Mouse (Mus musculus): Measurements from ENCODE around the gene Phb2.
"Not testable (repeated sequence)": the region's sequence is repeated elsewhere in the genome, so short reads cannot be mapped to it uniquely, and the experiment has no call there.

The Phb2 gene

DNA sequence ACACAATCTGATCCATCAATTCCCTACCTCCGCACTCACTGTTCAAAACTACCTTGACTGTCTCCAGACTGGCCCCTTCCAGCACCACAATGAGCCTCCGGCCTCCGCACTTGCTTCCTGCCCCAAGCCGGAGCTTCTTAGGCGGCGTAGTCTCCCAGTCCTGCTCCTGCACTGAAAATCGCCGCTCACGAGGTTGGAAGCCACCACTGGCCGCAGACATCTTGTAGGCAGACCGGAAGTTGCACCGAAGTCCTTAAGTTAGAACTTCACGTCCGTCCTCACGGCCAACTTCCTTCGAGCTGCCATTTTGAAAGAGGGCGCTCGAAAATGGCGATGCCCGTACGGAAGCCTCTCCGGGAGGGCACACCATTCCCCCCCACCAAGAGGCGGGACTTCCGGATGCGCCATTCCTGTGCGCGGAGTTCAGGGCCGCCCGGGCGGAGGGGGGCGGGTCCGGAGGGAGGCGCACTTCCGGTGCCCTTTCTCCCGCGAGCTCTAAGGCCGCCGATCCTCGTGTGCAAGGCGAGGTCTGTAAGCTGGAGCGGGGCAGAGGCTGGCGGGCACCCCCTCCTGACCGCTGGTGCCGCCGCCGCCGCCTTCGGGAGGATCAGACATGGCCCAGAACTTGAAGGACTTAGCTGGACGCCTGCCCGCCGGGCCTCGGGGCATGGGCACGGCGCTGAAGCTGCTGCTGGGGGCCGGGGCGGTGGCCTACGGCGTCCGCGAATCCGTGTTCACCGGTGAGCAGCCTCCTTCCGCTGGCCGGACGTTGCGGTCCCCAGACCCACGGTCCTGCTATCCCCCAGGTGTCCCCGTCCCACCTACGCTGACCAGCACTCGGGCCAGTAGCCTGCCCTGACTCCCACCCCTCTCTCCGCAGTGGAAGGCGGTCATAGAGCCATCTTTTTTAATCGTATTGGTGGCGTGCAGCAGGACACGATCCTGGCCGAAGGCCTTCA lies at the start of gene Phb2, which contains the start of gene Emg1:
Phb2 (plus strand) TSS at position 513 of the 959 bp plus-strand sequence.
Emg1 (minus strand) TSS at position 355 of the 959 bp plus-strand sequence.
- DNase-seq, result peak; percentile 99

DNA sequence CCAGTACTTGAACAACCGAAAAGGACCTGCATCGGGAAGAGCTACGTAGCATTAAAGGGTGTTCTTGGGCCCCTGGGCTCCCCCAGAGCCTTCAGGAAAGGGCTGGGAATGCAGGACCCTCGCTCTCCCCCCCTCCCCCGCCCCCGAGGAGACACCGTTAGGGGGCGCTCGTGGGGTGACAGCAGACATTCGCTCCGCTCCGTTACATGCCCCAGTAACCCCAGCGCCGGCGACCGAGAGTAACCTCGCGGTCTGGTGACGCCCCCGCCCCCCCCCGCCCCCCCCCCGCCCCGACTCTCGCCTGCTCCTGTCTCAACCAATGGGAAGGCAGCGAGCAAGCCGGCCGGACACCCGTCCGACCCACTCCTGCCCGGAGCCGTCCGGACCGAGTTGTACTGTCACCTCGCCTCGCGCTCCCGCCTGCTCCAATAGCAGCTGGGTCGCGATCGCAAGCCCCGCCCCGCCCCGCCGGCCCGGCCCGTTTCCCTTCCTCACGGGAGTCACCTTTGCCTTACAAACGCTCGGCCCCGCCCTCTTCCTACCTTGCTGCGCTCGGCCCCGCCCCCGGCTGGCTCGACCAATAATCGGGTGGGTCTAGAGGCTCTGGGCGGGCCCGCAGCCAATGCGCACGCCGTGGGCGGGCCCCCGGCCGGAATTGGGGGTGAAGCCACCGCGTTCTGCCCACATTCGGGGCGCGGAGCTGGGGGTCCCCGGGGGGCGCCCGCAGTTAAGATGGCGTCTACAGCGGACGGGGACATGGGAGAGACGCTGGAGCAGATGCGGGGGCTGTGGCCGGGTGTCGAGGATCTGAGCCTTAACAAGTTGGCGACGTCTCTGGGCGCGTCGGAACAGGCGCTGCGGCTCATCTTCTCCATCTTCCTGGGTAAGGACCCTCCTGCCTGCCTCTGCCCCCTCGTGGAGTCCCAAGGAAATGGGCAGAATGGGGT lies 49.4 kb upstream of the Phb2 start, which contains the start of gene Lpcat3:
Lpcat3 (plus strand) TSS at position 551 of the 947 bp plus-strand sequence.
- DNase-seq, result peak; percentile 100

DNA sequence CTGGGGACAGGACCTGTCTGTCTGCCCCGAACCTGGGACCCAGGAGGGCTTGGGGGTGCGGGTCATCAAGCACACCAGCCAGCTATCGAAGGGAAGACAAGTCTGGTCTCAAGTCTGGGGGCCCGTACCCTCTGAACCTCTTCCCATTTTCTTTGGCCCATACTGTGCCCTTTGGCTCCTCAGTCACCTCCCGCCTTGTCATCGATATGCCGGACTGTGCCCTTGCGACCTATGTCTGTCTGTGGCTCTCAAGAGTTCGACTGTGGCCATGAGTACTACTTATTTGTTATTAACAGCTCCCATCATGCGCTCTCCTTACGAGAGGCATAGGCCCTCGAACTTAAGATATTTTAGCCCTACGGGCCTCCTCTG lies 48.7 kb upstream of the Phb2 start:
- no peak for DNase-seq

DNA sequence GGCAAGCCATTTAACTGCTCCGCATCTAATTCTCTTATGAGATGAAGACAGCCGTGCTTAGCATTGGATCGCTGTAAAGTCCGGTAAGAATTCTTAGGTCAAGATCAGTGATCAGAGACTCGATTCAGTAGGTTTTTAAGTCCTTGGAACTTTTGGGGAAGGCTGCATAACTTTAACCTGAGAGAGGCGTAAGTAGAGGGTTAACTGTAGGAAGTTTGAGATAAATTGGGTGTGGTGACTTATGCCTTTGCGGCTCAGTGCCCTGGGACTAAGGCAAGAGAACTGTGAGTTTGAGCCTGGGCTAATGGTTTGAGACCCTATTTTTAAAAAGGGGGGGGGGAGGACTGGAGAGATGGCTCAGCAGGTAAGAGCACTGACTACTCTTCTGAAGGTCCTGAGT lies 47.9 kb upstream of the Phb2 start:
- no peak for DNase-seq

DNA sequence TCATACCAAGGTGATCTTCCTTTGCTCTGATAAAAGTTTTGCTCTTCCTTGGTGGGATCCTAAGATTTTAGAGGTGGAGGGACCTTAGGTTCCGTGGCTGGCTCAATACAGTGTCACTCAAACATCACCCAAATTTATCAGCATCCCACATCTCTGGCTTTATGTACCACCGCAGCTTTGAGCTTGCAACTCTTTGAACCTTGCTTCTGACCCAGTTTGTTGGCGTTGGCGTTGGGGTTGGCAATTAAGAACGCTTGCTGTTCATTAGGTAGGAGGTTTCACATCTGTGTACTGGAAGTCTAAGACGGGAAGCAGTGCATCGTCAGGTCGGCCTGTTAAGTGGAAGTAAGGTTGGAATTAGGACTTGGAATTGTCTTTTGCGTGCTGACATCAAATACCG lies 47.1 kb upstream of the Phb2 start:
- peak; percentile 43 for DNase-seq

DNA sequence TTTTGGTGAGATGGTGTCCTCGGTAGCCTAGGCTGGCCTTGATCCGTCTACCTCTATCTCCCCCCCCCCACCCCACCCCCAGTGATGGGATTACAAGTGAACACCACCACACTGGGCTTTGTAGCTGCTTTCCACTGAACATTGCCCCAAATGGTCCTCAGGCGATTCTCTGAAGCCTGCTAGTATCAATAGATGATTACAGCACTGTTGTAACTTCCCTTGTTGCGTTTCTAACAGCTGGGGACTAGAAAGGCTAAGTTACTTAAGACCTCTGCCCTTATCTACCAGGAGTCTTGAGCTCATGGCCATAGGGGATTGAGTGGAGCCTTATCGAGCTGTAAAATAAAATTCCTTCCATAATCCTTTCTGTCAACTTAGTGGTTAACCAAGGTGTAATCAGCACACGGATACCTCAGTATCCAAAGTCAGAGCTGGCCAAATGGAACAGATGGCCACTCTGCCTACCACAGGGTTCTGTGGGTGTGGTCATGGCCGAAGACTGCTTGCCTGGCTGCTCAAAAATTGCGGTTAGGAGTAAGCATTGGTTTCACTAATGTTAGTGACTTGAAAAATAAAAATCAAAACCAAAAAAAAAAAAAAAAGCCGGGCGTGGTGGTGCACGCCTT lies 42.8 kb upstream of the Phb2 start:
- DNase-seq, result no peak

DNA sequence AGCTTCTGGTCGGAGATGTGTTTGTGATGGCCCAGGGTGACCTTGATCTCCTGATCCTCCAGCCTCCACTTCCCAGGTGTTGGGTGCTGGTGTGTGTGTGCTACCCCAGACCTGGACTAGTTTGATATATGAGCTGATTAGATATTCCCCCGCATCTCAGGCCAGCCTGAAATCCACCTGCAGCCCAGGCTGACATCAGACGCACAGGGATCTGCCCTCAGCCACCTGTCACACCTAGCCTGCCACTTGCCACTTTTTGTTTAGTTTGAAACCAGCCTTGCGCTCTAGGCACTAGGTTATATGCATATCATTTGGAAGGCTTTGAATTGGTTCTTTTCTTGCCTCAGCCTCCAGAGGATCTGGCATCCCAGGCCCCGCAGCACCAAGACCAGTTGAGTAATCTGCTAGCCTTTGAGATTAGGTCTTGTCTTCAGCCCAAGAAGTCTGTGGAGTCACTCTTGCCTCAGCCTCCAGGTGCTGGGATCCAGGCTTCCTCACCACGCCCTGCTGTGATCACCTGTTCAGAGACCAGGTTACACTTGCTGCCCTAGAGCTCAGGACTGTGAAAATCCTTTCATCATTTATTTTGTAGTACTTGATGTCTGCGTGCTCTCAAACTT lies 41.7 kb upstream of the Phb2 start:
- no peak for DNase-seq

DNA sequence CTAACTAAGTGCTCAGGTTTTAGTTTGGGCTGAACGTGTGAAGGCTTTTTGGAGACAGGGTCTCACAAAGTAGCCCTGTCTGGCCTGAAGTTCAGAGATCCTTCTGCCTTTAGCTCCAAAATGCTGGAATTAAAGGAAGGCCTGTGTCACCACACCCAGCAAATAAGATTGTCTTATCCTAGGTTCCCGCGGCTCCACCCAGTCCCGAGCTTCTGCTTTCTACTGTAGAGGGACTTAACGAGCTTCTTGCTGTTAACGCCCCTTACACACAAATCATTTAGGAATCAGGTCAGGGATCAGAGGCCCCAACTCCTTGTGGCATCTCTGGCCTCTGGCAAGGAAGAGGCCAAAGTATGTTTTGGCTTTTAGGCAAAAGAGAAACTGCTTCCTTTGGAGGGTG lies 40.0 kb upstream of the Phb2 start:
- DNase-seq, result no peak

DNA sequence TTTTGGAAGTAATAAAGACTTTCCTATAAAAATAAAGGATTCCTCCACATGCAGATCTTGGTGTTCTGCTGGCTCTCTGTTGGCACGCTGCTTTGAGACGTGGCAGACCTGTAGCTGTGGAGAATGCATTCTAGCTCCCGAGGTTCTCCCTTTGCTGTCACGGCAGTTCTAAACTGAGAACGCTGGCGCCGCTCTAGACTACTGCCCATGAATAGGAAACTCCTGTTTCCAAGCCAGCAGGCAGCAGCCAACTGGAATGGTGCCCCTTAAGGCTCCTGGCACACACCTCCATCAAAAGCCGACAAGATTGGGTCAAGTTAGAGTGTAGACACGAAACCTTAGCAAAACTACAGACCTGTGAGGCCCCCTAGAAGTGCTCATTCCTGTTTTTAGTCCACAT lies 38.5 kb upstream of the Phb2 start:
- no peak for DNase-seq

DNA sequence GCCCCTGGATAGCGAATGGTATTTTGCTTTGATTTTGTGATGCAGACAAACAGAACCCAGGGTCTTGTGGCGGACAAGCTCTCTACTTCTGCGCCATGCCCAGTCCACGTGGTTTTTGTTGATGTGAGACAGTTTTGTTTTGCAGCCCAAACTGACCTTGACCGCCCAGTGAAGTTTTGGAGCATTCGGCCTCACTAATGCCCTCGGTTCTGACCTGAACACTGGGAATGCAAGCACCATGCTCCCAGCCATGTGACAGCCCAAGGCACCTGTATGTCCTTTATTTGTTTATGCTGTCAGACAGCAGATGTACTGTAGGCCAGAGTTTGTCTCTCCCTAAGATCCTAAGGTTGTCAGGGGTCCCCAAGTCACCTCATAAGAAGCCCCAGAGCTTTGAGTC lies 37.5 kb upstream of the Phb2 start:
- no peak for DNase-seq

DNA sequence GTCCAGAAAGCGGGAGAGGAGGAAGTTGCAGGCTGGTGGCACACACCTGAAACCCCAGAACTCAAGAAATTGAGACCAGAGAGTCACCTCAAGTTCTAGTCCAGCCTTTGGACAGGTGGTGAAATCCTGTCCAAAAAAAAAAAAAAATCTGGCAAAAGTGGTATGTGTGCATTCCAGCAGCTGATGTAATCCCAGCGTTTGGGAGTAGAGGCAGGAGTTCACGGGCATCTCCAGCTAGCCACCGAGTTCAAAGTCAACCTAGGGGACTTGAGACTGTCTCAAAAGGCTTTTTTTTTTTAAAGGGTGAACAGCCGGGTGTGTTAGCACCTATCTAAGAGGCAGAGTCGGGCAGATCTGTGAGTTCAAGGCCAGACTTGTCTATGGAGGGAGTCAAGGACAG lies 36.0 kb upstream of the Phb2 start:
- DNase-seq, result no peak

DNA sequence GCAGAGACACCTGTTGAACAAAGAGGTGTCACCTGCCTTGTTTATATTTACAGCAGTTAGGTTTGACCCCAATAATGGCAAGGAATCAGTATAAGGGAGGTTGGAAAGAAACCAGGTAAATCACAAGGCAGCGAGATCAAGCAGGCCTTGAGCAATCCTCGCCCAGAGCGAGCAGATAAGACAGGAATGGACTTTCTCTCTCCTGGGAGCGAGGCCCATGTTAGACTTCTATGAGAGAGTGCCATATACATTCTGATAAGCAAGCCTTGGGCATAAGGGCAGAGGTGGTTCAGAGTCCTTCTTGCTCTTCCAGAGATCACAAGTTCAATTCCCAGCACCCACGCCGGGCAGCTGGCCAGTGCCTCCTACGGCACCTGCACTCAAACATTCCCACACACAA lies 33.4 kb upstream of the Phb2 start:
- DNase-seq, result no peak

DNA sequence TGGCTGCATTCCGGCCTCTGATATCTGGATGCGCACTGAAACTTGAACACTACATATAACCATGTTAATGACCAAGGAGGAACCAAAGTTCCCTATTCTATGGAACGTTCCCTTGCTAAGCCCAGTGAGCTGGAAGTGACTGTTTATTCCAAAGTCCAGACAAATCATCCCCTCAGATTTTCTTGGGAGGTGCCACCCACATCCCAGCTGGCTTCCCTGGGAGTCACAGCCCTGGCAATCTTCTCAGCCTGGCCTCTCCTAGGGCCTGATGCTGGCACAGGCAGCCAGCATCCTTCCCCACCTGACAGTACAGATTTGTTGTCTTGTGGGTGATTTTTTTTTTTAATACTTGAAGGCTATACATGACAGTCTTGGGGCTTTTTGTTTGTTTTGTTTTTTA lies 32.6 kb upstream of the Phb2 start:
- DNase-seq, result no peak

DNA sequence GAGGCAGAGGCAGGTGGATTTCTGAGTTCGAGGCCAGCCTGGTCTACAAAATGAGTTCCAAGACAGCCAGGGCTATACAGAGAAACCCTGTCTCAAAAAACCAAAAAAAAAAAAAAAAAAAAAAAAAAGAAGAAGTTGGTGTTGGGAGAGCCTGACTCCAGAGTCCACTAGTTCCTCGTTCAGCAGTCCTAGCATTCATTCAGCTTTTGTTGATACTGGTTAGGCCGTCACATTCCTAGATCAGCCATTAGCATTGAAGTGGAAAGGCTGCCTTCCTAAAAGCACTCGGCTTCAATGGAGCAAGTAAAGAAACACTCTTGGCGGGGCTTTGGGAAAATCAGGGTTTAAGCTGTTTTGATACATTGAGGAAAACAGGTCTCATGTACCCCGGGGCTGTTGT lies 29.8 kb upstream of the Phb2 start:
- DNase-seq, result not testable (repeated sequence)

DNA sequence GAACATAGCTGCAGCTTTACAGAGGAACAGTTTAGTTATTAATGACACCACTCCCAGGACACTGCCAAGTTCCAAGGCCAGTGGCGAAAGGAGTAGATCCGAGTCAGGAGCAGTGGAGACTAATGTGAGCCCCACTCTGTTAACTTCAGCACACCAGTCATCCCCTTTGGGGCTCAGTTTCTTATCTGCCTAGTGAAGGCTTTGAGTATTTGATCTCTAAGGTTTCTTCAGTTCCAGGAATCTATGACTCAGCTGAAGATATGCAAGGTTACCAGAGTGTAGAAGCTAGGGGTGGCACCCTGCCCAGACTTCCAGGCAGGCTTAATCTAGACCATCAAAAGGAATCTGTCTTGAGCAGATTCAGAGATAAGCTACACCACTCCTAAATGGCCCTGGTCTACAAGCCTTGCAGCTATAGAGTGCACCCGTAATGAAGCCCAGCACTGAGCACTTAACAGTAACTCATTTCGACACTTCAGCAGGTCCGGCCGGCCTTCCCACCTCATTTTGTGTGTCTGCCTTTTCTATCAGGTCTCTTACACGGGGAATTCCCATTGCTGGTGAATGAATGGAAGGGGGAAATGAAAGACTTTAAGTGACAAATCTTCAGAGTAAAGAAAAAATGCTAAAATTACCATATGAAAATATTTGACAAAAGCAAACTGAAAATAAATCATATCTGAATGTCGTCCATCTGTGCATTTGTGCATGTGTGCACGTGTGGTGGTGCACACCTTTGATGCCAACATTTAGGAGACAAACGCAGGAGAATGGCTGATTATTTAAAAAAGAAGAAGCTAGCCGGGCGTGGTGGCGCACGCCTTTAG lies 28.3 kb upstream of the Phb2 start:
- no peak for DNase-seq

DNA sequence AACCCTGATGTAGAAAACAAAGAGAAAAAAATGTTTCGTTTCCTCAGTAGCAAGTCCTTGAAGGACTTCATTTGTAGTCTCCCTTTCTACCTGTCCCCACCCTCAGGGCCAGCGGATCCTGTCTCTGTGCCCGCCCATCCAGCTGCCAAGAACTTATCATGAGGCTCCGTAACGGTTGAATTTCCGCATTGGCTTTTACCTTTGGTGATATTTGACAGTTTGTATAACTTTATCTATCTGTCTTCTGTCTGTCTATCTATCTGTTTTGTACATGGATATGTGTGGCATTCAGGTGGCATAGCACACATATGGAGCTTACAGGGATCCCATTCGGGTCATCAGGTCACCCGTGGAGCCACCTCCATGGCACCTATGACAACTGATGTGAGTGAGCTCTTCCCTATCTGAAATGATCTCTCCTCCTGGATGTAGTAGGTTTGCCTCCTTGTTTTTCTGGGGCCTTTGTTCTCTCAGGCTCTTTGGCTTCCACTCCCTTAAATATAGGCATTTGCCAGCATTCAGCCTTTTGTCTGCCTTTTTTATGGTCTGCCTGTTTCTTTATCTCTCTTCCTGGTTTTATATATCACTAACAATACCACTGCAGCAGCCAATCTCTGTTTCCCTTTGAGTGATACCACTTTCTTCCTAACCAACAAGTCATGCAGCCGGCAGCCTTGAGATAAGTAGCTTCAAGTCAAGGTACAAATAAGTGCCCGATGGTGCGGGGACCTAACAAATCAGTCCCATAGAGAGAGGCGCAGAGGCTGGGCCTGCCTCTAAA lies 26.3 kb upstream of the Phb2 start:
- no peak for DNase-seq

DNA sequence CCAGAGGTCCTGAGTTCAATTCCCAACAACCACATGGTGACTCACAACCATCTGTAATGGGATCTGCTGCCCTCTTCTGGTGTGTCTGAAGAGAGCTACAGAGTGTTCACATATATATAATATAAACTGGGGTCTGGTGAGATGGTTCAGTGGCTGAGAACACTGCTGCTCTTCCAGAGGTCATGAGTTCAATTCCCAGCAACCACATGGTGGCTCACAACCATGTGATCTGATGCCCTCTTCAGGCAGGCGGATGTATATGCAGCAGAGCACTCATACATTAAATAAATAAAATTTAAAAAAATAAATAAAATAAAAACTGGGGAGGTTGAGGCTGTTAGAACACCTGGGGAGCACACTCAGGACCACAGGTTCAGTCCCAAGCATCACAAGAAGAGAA lies 25.5 kb upstream of the Phb2 start:
- not testable (repeated sequence) for DNase-seq

DNA sequence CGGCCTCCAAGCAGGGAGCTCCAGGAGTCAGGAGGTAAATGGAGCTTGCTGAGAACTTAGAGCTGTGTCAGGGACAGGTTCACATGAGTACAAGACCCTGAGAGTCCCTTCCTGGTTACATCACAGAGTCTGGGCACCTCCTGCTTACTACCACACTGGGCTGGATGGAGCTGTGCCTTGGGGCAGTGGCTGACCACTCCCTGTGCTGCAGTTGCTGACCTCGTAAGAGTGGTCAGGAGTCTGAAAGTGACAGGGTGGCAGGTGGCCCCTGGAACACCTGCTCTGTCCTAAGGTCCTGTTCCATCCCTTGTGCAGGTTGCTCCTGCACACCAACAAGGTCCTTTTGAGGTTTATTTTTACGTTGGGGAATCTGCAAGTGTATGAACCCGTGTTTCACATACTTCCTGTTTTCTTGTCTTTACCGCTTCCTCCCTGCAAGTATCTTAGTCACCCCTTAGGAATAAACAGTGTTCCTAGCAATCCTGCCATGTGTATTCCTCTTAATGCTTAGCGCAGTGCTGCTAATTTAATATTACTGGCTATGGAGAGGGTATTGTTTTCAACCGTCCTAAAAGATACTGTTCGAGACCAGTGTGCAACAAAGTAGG lies 23.9 kb upstream of the Phb2 start:
- no peak for DNase-seq

DNA sequence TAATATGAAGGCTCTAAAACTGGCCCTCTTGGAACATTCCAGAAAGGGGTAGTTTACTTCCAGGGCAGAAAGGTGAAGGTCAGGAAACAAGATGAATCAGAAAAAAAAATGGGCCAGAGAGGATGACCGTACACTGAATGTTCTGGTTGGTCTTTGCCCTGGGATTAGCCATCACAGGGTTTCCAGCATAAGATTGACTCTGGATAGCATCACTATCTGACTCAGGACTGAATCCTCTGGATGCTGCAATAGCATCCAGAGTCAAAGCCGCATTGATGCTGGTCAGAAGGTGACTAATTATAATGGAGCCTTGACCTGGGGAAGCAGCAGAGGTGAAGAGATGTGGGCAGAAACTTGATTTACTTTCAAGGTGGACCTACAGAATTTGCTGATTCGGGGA lies 23.1 kb upstream of the Phb2 start:
- DNase-seq, result no peak

DNA sequence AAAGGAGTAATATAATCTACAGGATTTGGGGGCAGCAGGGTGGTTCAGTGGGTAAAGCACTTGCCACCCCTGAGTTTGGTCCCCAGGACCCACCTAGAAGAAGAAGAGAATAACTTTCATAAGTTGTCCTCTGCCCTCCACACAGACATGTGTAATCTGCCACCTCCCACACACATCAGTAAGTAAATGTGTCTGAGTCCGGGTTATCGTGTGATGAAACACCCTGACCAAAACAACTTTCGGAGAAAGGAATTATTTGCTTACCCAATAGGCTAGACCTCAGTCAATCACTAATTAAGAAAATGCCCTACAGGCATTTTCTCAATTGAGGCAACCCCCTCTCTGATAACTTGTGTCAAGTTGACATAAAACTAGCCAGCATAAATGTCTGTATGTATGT lies 21.6 kb upstream of the Phb2 start:
- DNase-seq, result no peak
